Mouse (Mus musculus): Measurements from ENCODE around the gene Map1lc3a. TPM values are rescaled to one million over a fixed set of nuclear protein-coding genes. Genes with fewer than 3 reads are reported as not detected.

Gene Map1lc3a
- polyA plus RNA-seq, 1 experiment from 2014 or later = 441 TPM

DNA sequence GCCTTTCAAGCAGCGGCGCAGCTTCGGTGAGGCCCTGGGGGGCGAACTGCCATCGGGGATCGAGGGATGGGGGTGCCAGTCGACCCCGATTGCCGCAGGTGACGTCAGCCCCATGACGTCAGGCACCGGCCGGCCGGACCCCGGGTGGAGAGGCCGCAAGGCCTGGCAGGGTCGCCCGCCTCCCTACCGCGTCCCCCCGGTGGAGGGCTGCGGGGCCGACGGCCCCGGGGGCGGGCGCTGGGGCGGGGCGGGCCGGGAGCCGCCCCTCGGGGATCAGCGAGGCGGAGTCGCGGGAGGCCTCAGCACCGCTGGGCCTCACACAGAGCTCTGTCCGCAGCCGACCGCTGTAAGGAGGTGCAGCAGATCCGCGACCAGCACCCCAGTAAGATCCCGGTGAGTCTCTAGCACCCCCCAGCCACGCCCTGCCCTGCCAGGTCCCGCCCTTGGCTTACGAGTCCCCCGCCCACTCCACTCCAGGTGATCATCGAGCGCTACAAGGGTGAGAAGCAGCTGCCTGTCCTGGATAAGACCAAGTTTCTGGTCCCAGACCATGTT, 601 bp downstream of the Map1lc3a start:
- peak overlapping the region; percentile 82 for H3K4me2 ChIP-seq (ENCODE audit: low read length)

GRCm38 (mm10) chr2:155277721-155278120, 1.6 kb downstream of the Map1lc3a start:
- Histone ChIP-seq H3K9me3 (ENCODE audit: control insufficient read depth, low read length) (no peaks in the 10 kb centered on the region), H3K36me3 (ENCODE audit: control insufficient read depth, insufficient read depth, low read length) (peaks cover 29% of the 10 kb centered on the region), H3K27me3 (ENCODE audit: control insufficient read depth, insufficient read depth, low read length) (no peaks in the 10 kb centered on the region), H3K9ac (ENCODE audit: low read length) (peak overlapping the region; percentile 94), H3K4me3 (ENCODE audit: control insufficient read depth in 1 of 2, insufficient read depth in 1 of 2, low read depth in 1 of 2, low read length in 2 of 2) (peak overlapping the region in 1 of 2 experiments; percentile 86; a peak in 2 of 4 replicates), H3K27ac (replicated peaks in 1 of 2; ENCODE audit: control insufficient read depth in 1 of 2, insufficient read depth in 1 of 2, low read depth in 2 of 2, low read length in 2 of 2) (no peak overlapping the region), H3K4me2 (ENCODE audit: low read length) (peak overlapping the region; percentile 82), H3K4me1 (ENCODE audit: control insufficient read depth in 2 of 2, insufficient read depth in 2 of 2, low read length in 2 of 2) (peaks cover 10 to 18% of the 10 kb centered on the region in 2 experiments)
- WGBS = 79% methylated on average over 2 of the region's 2 CpGs
- ATAC-seq (ENCODE audit: insufficient number of reproducible peaks, insufficient read depth, low FRiP score, low read depth) = no peak

More for the DNA sequence above, 601 bp downstream of the Map1lc3a start:
- peak overlapping the region; percentile 94 for H3K9ac ChIP-seq (ENCODE audit: low read length)
- under 1% methylated on average over 45 of the region's 49 CpGs for WGBS
- peaks cover 13 to 22% of the 10 kb centered on the region in 2 experiments for H3K4me1 ChIP-seq (ENCODE audit: control insufficient read depth in 2 of 2, insufficient read depth in 2 of 2, low read length in 2 of 2)
- peaks cover 29% of the 10 kb centered on the region for H3K36me3 ChIP-seq (ENCODE audit: control insufficient read depth, insufficient read depth, low read length)
- peak overlapping the region; percentile 75 to 86 for H3K4me3 ChIP-seq (ENCODE audit: control insufficient read depth in 1 of 2, insufficient read depth in 1 of 2, low read depth in 1 of 2, low read length in 2 of 2)
- peak overlapping the region; percentile 69 to 86 for H3K27ac ChIP-seq (replicated peaks in 1 of 2; ENCODE audit: control insufficient read depth in 1 of 2, insufficient read depth in 1 of 2, low read depth in 2 of 2, low read length in 2 of 2)
- H3K27me3 ChIP-seq (ENCODE audit: control insufficient read depth, insufficient read depth, low read length) = no peaks in the 10 kb centered on the region
- no peaks in the 10 kb centered on the region for H3K9me3 ChIP-seq (ENCODE audit: control insufficient read depth, low read length)
- peak; percentile 93 for ATAC-seq (ENCODE audit: insufficient number of reproducible peaks, insufficient read depth, low FRiP score, low read depth)

DNA sequence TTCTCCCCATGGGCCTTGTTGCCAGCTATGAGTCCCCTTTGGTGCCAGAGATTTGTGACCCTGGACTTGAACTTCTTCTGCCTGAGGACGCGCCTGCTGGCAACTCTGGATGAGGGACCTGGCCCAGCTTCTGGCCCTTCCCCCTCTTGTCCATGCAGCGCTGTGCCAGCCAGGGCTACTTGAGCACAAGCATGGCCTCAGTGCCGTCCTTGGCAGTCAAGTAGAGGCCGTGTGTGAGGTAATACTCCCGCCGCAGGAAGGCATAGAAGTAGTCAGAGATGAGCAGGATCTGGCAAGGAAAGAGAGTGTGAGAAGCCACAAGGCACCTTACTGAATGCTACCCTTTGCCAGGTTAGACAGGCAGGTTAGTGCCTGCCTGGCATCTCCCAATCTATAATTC, 2.3 kb downstream of the Map1lc3a start:
- WGBS = 79% methylated on average over 7 of the region's 7 CpGs
- no peak overlapping the region for H3K27ac ChIP-seq (replicated peaks in 1 of 2; ENCODE audit: control insufficient read depth in 1 of 2, insufficient read depth in 1 of 2, low read depth in 2 of 2, low read length in 2 of 2)
- no peak for ATAC-seq (ENCODE audit: insufficient number of reproducible peaks, insufficient read depth, low FRiP score, low read depth)
- H3K4me3 ChIP-seq (ENCODE audit: control insufficient read depth in 1 of 2, insufficient read depth in 1 of 2, low read depth in 1 of 2, low read length in 2 of 2) = no peak overlapping the region
- no peaks in the 10 kb centered on the region for H3K27me3 ChIP-seq (ENCODE audit: control insufficient read depth, insufficient read depth, low read length)
- H3K9me3 ChIP-seq (ENCODE audit: control insufficient read depth, low read length) = no peaks in the 10 kb centered on the region
- peaks cover 9 to 22% of the 10 kb centered on the region in 2 experiments; a peak in 3 of 4 replicates for H3K4me1 ChIP-seq (ENCODE audit: control insufficient read depth in 2 of 2, insufficient read depth in 2 of 2, low read length in 2 of 2)
- no peak overlapping the region for H3K4me2 ChIP-seq (ENCODE audit: low read length)
- H3K36me3 ChIP-seq (ENCODE audit: control insufficient read depth, insufficient read depth, low read length) = peaks cover 29% of the 10 kb centered on the region
- no peak overlapping the region for H3K9ac ChIP-seq (ENCODE audit: low read length)

GRCm38 (mm10) chr2:155279163-155279562, 3.1 kb downstream of the Map1lc3a start:
- Histone ChIP-seq H3K27me3 (ENCODE audit: control insufficient read depth, insufficient read depth, low read length) (no peaks in the 10 kb centered on the region), H3K4me3 (ENCODE audit: control insufficient read depth in 1 of 2, insufficient read depth in 1 of 2, low read depth in 1 of 2, low read length in 2 of 2) (no peak overlapping the region), H3K36me3 (ENCODE audit: control insufficient read depth, insufficient read depth, low read length) (peaks cover 31% of the 10 kb centered on the region), H3K4me2 (ENCODE audit: low read length) (no peak overlapping the region), H3K9me3 (ENCODE audit: control insufficient read depth, low read length) (no peaks in the 10 kb centered on the region), H3K9ac (ENCODE audit: low read length) (no peak overlapping the region), H3K4me1 (ENCODE audit: control insufficient read depth in 2 of 2, insufficient read depth in 2 of 2, low read length in 2 of 2) (peaks cover 9 to 28% of the 10 kb centered on the region in 2 experiments; a peak in 3 of 4 replicates), H3K27ac (replicated peaks in 1 of 2; ENCODE audit: control insufficient read depth in 1 of 2, insufficient read depth in 1 of 2, low read depth in 2 of 2, low read length in 2 of 2) (no peak overlapping the region)
- 85% methylated on average over 4 of the region's 4 CpGs for WGBS
- no peak for ATAC-seq (ENCODE audit: insufficient number of reproducible peaks, insufficient read depth, low FRiP score, low read depth)

DNA sequence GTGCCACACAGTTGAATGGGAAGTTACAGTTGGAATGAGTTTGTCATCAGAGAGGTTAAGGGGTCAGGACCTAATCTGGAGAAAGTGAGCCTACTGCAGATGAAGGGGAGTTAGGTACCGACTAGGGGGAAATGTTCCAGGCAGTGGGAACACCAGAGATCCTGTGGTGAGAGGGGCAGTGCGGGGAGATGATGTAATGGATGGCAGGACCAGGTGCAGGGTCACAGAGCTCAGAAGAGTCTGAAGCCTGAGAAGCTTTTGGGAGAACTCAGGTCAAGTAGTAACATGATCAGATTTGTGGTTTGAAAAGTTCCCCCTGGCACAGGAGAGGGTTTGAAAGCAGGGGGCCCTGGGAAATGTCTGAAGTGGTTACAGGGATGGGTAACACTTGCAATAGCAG, 4.0 kb downstream of the Map1lc3a start:
- Histone ChIP-seq H3K4me2 (ENCODE audit: low read length) (no peak overlapping the region), H3K4me1 (ENCODE audit: control insufficient read depth in 2 of 2, insufficient read depth in 2 of 2, low read length in 2 of 2) (peaks cover 14 to 34% of the 10 kb centered on the region in 2 experiments; a peak in 3 of 4 replicates), H3K4me3 (ENCODE audit: control insufficient read depth in 1 of 2, insufficient read depth in 1 of 2, low read depth in 1 of 2, low read length in 2 of 2) (no peak overlapping the region), H3K27me3 (ENCODE audit: control insufficient read depth, insufficient read depth, low read length) (no peaks in the 10 kb centered on the region), H3K9ac (ENCODE audit: low read length) (no peak overlapping the region), H3K9me3 (ENCODE audit: control insufficient read depth, low read length) (no peaks in the 10 kb centered on the region), H3K36me3 (ENCODE audit: control insufficient read depth, insufficient read depth, low read length) (peaks cover 34% of the 10 kb centered on the region), H3K27ac (replicated peaks in 1 of 2; ENCODE audit: control insufficient read depth in 1 of 2, insufficient read depth in 1 of 2, low read depth in 2 of 2, low read length in 2 of 2) (no peak overlapping the region)
- ATAC-seq (ENCODE audit: insufficient number of reproducible peaks, insufficient read depth, low FRiP score, low read depth) = no peak
- 68% methylated on average over 2 of the region's 2 CpGs for WGBS

DNA sequence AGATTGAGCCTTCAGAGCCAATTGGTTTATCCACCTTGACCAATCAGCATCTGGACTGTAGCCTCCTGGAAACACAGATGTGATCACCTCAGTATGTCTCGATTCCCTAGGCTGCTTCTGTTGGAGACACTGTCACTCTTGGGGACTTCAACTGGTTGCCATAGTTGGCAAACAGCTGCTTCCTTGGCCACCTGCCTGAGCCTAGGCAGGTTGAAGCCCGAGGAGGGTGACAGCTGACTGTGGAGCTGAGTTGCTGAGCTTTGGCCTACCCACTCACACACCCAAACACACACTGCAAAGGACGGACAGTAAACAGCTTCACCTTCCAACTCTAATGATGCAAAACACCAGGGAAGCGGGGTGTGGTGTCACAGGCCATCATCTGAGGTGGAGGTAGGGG, 7.7 kb downstream of the Map1lc3a start:
- Histone ChIP-seq H3K27me3 (ENCODE audit: control insufficient read depth, insufficient read depth, low read length) (no peaks in the 10 kb centered on the region), H3K4me2 (ENCODE audit: low read length) (no peak overlapping the region), H3K9me3 (ENCODE audit: control insufficient read depth, low read length) (no peaks in the 10 kb centered on the region), H3K36me3 (ENCODE audit: control insufficient read depth, insufficient read depth, low read length) (peaks cover 22% of the 10 kb centered on the region; the same call in 1 of the 2 replicates), H3K9ac (ENCODE audit: low read length) (no peak overlapping the region), H3K4me1 (ENCODE audit: control insufficient read depth in 2 of 2, insufficient read depth in 2 of 2, low read length in 2 of 2) (peaks cover 13 to 31% of the 10 kb centered on the region in 2 experiments), H3K4me3 (ENCODE audit: control insufficient read depth in 1 of 2, insufficient read depth in 1 of 2, low read depth in 1 of 2, low read length in 2 of 2) (no peak overlapping the region), H3K27ac (replicated peaks in 1 of 2; ENCODE audit: control insufficient read depth in 1 of 2, insufficient read depth in 1 of 2, low read depth in 2 of 2, low read length in 2 of 2) (peak overlapping the region in 1 of 2 experiments; percentile 57; a peak in 1 of 4 replicates)
- ATAC-seq (ENCODE audit: insufficient number of reproducible peaks, insufficient read depth, low FRiP score, low read depth) = no peak
- WGBS = 90% methylated on average over 4 of the region's 4 CpGs

DNA sequence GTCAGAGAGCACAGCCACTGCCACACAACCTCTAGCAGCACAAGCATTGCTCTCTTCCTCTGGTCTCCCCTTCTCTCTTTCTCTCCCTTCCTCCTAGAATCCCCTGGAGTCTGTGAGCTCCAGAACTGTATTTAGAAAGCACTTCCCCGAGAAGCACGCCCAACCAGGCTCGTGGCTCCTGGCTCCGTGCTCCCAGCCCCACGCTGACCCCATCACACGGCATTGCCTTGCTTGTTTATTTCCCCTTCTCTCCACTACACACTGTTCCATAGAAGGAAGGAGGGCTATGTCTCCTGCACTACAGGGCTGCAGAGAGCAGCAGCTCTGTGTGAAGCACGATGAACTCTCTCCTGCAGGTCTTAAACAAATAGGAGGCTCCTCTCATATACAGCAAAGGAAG, 8.6 kb downstream of the Map1lc3a start:
- Histone ChIP-seq H3K9me3 (ENCODE audit: control insufficient read depth, low read length) (no peaks in the 10 kb centered on the region), H3K4me2 (ENCODE audit: low read length) (no peak overlapping the region), H3K9ac (ENCODE audit: low read length) (no peak overlapping the region), H3K27me3 (ENCODE audit: control insufficient read depth, insufficient read depth, low read length) (no peaks in the 10 kb centered on the region), H3K27ac (replicated peaks in 1 of 2; ENCODE audit: control insufficient read depth in 1 of 2, insufficient read depth in 1 of 2, low read depth in 2 of 2, low read length in 2 of 2) (peak overlapping the region; percentile 30 to 57), H3K36me3 (ENCODE audit: control insufficient read depth, insufficient read depth, low read length) (peaks cover 16% of the 10 kb centered on the region), H3K4me3 (ENCODE audit: control insufficient read depth in 1 of 2, insufficient read depth in 1 of 2, low read depth in 1 of 2, low read length in 2 of 2) (no peak overlapping the region), H3K4me1 (ENCODE audit: control insufficient read depth in 2 of 2, insufficient read depth in 2 of 2, low read length in 2 of 2) (peaks cover 13 to 31% of the 10 kb centered on the region in 2 experiments)
- ATAC-seq (ENCODE audit: insufficient number of reproducible peaks, insufficient read depth, low FRiP score, low read depth) = no peak
- 44% methylated on average over 7 of the region's 7 CpGs for WGBS

DNA sequence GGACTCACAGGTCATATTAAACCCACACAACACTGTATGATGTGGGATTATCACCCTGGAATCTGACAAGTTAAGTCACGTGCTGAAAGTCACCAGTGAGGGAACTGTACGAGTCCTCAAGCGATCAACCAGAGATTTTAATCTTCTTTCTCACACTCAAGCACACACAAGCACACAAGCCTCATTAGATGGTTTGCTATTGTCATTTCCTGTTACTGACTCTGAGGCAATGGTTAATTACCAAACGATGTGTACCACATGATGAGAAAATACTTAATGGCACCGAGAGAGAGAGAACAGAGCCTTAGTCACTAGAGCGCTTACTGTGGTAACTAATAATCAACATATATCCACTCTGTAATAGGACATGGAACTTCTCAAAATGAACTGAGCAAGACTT, 9.6 kb downstream of the Map1lc3a start:
- Histone ChIP-seq H3K36me3 (ENCODE audit: control insufficient read depth, insufficient read depth, low read length) (peaks cover 26% of the 10 kb centered on the region), H3K4me3 (ENCODE audit: control insufficient read depth in 1 of 2, insufficient read depth in 1 of 2, low read depth in 1 of 2, low read length in 2 of 2) (no peak overlapping the region), H3K4me1 (ENCODE audit: control insufficient read depth in 2 of 2, insufficient read depth in 2 of 2, low read length in 2 of 2) (peaks cover 13 to 31% of the 10 kb centered on the region in 2 experiments), H3K27ac (replicated peaks in 1 of 2; ENCODE audit: control insufficient read depth in 1 of 2, insufficient read depth in 1 of 2, low read depth in 2 of 2, low read length in 2 of 2) (0 out of 4 replicates have a peak overlapping the region, but pooled peaks of 1 of the 2 experiments have one; percentile 25), H3K27me3 (ENCODE audit: control insufficient read depth, insufficient read depth, low read length) (no peaks in the 10 kb centered on the region), H3K4me2 (ENCODE audit: low read length) (no peak overlapping the region), H3K9me3 (ENCODE audit: control insufficient read depth, low read length) (no peaks in the 10 kb centered on the region), H3K9ac (ENCODE audit: low read length) (no peak overlapping the region)
- WGBS = 89% methylated on average over 6 of the region's 6 CpGs
- ATAC-seq (ENCODE audit: insufficient number of reproducible peaks, insufficient read depth, low FRiP score, low read depth) = no peak
